Mouse (Mus musculus) C2C12 (cell line): ENCODE measurements around the gene Mta2. TPM values are rescaled to one million over a fixed set of nuclear protein-coding genes. Genes with fewer than 3 reads are reported as not detected.

Experiments
- H3K27me3 ChIP-seq: one replicate; pipeline ENCODE4 v1.6.1; 2011; ENCODE audit not compliant: control insufficient read depth, insufficient read depth, insufficient read length
- H3K36me3 ChIP-seq: one replicate; pipeline ENCODE4 v1.6.1; 2011; ENCODE audit not compliant: control insufficient read depth, insufficient read depth
- H3K4me3 ChIP-seq: one replicate; pipeline ENCODE4 v1.5.1; 2011; ENCODE audit warnings: mild to moderate bottlenecking, control low read depth; ENCODE audit not compliant: poor library complexity, insufficient read depth, severe bottlenecking
- H3K79me2 ChIP-seq: one replicate; pipeline ENCODE4 v1.6.1; 2011; ENCODE audit not compliant: control insufficient read depth, insufficient read depth
- H3K79me3 ChIP-seq: one replicate; pipeline ENCODE4 v1.6.1; 2011; ENCODE audit warnings: low read depth, control low read depth
- H3ac ChIP-seq: one replicate; pipeline ENCODE3; 2011; ENCODE audit warnings: low read depth; ENCODE audit not compliant: control insufficient read depth, insufficient read length
- CEBPB ChIP-seq: IDR thresholded peaks from one replicate; pipeline ENCODE4 v1.6.1; 2011; ENCODE audit warnings: low read depth, mild to moderate bottlenecking, control low read depth, moderate library complexity
- CTCF ChIP-seq: IDR thresholded peaks from one replicate; pipeline ENCODE4 v1.5.1; 2011; ENCODE audit not compliant: control insufficient read depth, insufficient read depth, insufficient read length
- FOSL1 ChIP-seq: IDR thresholded peaks from one replicate; pipeline ENCODE4 v1.8.0; 2011; ENCODE audit warnings: mild to moderate bottlenecking, low read length; ENCODE audit not compliant: poor library complexity, insufficient read depth, severe bottlenecking
- MAX ChIP-seq: IDR thresholded peaks from one replicate; pipeline ENCODE4 v1.6.1; 2011; ENCODE audit warnings: mild to moderate bottlenecking, control low read depth
- MYOD1 ChIP-seq: IDR thresholded peaks from one replicate; pipeline ENCODE4 v1.6.1; 2011; ENCODE audit warnings: low read depth; ENCODE audit not compliant: control insufficient read depth, insufficient read length
- MYOG ChIP-seq: IDR thresholded peaks from one replicate; pipeline ENCODE4 v1.6.1; 2011; ENCODE audit not compliant: control insufficient read depth, insufficient read length; ENCODE audit errors: extremely low read depth
- USF1 ChIP-seq: IDR thresholded peaks from one replicate; pipeline ENCODE4 v1.6.1; 2011; ENCODE audit warnings: low read depth, mild to moderate bottlenecking, control low read depth, moderate library complexity
- polyA plus RNA-seq: library from polyadenylated mRNA; unstranded; fragments of >200 nt; fragmentation: generic; extraction: Trizol; gene quantifications from one replicate; pipeline ENCODE4 v1.2.1, GENCODE M21; 2012; ENCODE audit warnings: missing spikeins

Mta2 gene
- polyA plus RNA-seq, 1 experiment = 109 TPM

DNA sequence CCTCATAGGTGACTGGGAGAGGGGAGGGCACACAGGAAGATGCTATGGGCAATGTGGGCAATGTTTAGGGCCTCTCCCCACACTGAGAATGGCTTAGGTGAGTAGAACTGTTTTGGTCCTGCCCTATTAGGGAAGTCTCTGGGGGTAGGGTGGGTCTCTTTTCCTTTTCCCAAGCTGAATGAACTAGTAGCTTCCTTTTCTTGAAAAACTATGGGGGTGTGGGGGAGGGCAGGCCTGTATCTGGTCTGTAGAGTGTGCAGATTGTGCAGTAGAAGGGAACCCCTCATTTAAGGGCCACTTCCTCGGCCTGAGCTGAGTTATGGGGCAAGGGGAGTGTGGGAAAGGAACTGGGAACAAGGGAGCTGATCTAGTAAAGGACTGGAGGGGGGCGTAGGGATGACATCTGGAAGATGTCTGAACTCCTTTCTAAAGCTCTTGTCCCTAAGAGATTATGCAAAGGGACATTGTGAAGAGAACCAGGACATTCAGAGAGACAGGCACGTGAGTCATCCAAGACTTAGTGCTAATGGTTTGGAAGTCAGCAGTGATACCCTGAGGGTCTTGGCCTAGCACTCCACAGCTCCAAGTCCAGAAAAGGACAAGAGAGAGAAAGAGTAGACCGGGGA, 49.7 kb downstream of the Mta2 start:
- H3K79me2 ChIP-seq = peaks cover 100% of the 10 kb centered on the region
- H3K27me3 ChIP-seq = no peaks in the 10 kb centered on the region
- peak overlapping the region; percentile 60 for H3ac ChIP-seq
- H3K4me3 ChIP-seq = peak overlapping the region; percentile 99
- peaks cover 43% of the 10 kb centered on the region for H3K36me3 ChIP-seq
- H3K79me3 ChIP-seq = peaks cover 69% of the 10 kb centered on the region
- TF ChIP-seq MYOG (no peak), CEBPB (no peak), USF1 (peak; percentile 14), MAX (no peak), FOSL1 (no peak), MYOD1 (no peak), CTCF (no peak)

GRCm38 (mm10) chr19:8991871-8992735, 50.4 kb downstream of the Mta2 start:
- H3K27me3 ChIP-seq = no peaks in the 10 kb centered on the region
- H3K36me3 ChIP-seq = peaks cover 48% of the 10 kb centered on the region
- peak overlapping the region; percentile 99 for H3K4me3 ChIP-seq
- TF ChIP-seq MYOG = no peak
- TF ChIP-seq CTCF = no peak
- no peak for TF ChIP-seq MYOD1
- no peak for TF ChIP-seq USF1
- peaks cover 77% of the 10 kb centered on the region for H3K79me3 ChIP-seq
- peaks cover 100% of the 10 kb centered on the region for H3K79me2 ChIP-seq
- H3ac ChIP-seq = peak overlapping the region; percentile 60

GRCm38 (mm10) chr19:8992769-8993624, 51.3 kb downstream of the Mta2 start:
- peak overlapping the region; percentile 99 for H3K4me3 ChIP-seq
- peaks cover 100% of the 10 kb centered on the region for H3K79me2 ChIP-seq
- H3K27me3 ChIP-seq = no peaks in the 10 kb centered on the region
- TF ChIP-seq CTCF (peak; percentile 68), CEBPB (no peak), MYOD1 (no peak), MYOG (no peak), USF1 (no peak), FOSL1 (no peak), MAX (no peak)
- peaks cover 52% of the 10 kb centered on the region for H3K36me3 ChIP-seq
- H3K79me3 ChIP-seq = peaks cover 86% of the 10 kb centered on the region
- peak overlapping the region; percentile 61 for H3ac ChIP-seq

DNA sequence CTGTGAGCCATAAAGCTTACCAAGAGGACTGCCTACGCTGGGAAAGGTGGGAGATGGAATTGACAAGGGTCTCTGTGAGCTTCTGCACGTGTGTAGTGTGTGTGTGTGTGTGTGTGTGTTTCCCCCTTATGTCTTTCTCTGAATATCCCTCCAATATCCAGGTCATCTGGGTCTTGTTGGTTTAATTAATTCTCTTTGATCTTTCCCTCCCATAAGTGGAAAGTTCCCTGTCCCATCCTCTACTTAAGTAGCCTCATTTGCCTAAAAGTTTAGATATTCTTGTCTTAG, 51.9 kb downstream of the Mta2 start:
- Histone ChIP-seq H3K4me3 (no peak overlapping the region), H3K27me3 (no peaks in the 10 kb centered on the region), H3ac (peak overlapping the region; percentile 61), H3K36me3 (peaks cover 58% of the 10 kb centered on the region), H3K79me2 (peaks cover 100% of the 10 kb centered on the region), H3K79me3 (peaks cover 90% of the 10 kb centered on the region)
- TF ChIP-seq MYOG = no peak
- no peak for TF ChIP-seq MYOD1
- no peak for TF ChIP-seq FOSL1
- TF ChIP-seq USF1 = no peak
- TF ChIP-seq MAX = no peak
- no peak for TF ChIP-seq CEBPB
- TF ChIP-seq CTCF = no peak

- Histone ChIP-seq H3K4me3 (no peak overlapping the region), H3ac (no peak overlapping the region), H3K27me3 (no peaks in the 10 kb centered on the region), H3K79me3 (peaks cover 97% of the 10 kb centered on the region), H3K79me2 (peaks cover 100% of the 10 kb centered on the region), H3K36me3 (peaks cover 72% of the 10 kb centered on the region)
- TF ChIP-seq MAX = no peak
- no peak for TF ChIP-seq MYOD1
- no peak for TF ChIP-seq CTCF
- TF ChIP-seq MYOG = no peak
- TF ChIP-seq USF1 = no peak
- TF ChIP-seq CEBPB = no peak
- no peak for TF ChIP-seq FOSL1
These were observed 53.3 kb downstream of the Mta2 start for GRCm38 (mm10) chr19:8994813-8995607.
